In the genomic region with DNA sequence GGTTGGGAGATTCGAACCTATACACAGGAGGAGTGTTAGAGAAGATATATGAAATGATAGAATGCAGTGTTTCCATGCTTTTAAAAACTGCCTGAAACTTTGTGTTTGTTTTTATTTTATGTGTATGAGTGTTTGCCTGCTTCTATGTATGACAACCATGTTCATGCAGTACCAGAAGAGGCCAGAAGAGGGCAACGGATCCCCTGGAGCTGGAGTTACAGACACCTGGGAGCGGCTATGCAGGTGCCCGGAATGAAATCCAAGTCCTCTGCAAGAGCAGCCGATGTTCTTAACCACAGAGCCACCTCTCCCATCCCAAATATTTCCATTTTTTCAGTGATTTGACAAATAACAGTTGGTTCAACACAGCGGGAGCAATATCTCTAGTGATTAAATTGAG, we compare ENCODE assay signal across 9 mouse cellular contexts.
DNase-seq lines count a peak whose midpoint lies in the region; ATAC-seq and TF ChIP-seq lines count a peak whose summit lies in the region.
"Had no signal": no experiment of that assay in that cellular context is flagged by ENCODE, and none has a peak within 500 bp of the region (broad histone marks: within the 10 kb centered on the region; RNA-seq: fewer than 3 reads in every experiment).

No protein-coding gene starts in this region.

- WGBS in heart, adult 2 months, result 49% methylated on average over 6 of the region's 6 CpGs
- 46% methylated on average over 6 of the region's 6 CpGs for WGBS in heart, embryonic 11.5 days (ENCODE audit: insufficient replicate concordance)

- no peaks in the 10 kb centered on the region for H3K9me3 ChIP-seq in heart, embryonic 11.5 days (replicated peaks; ENCODE audit: control insufficient read depth, low read length)

- no peak overlapping the region for H3K9ac ChIP-seq in heart, adult 2 months (ENCODE audit: low read depth, low read length)
- no peak overlapping the region for H3K9ac ChIP-seq in heart, embryonic 11.5 days (ENCODE audit: low read depth, low read length)

- H3K27me3 ChIP-seq in heart, adult 2 months (ENCODE audit: control insufficient read depth, insufficient read depth, low read length), result no peaks in the 10 kb centered on the region
- peaks cover 2% of the 10 kb centered on the region; the same call in 1 of the 2 replicates for H3K27me3 ChIP-seq in heart, embryonic 11.5 days (ENCODE audit: control insufficient read depth, insufficient read depth, low read length)

- peak; percentile 54 for TF ChIP-seq CTCF in heart, adult 2 months (IDR thresholded peaks at IDR 0.05)

- no peak for TF ChIP-seq EP300 in heart, adult 2 months (IDR thresholded peaks at IDR 0.05; ENCODE audit: insufficient read depth, low read depth, low read length)

- intact Hi-C loops in heart, adult 2 months (cut with DNase I), result no loop called here

- no peak overlapping the region for H3K4me3 ChIP-seq in heart, adult 2 months
- no peak overlapping the region for H3K4me3 ChIP-seq in heart, embryonic 11.5 days (ENCODE audit: low read depth, low read length)

- no peaks in the 10 kb centered on the region for H3K4me1 ChIP-seq in heart, adult 2 months (ENCODE audit: control insufficient read depth, insufficient read depth, low read length)
- no peaks in the 10 kb centered on the region for H3K4me1 ChIP-seq in heart, embryonic 11.5 days (ENCODE audit: control insufficient read depth, insufficient read depth, low read length)

- no peak for TF ChIP-seq POLR2A in heart, adult 2 months (IDR thresholded peaks at IDR 0.05; ENCODE audit: insufficient read depth, low read depth, low read length)

- H3K27ac ChIP-seq in heart, adult 2 months, result no peak overlapping the region
- no peak overlapping the region for H3K27ac ChIP-seq in heart, embryonic 11.5 days (ENCODE audit: low read depth, low read length)

- no peaks in the 10 kb centered on the region for H3K79me2 ChIP-seq in heart, adult 2 months (replicated peaks; ENCODE audit: control insufficient read depth, insufficient read depth, low read length)

- H3K36me3 ChIP-seq in heart, adult 2 months (ENCODE audit: control insufficient read depth, insufficient read depth, low read length), result no peaks in the 10 kb centered on the region
- no peaks in the 10 kb centered on the region for H3K36me3 ChIP-seq in heart, embryonic 11.5 days (ENCODE audit: control insufficient read depth, insufficient read depth, low read length)

- ATAC-seq in heart, embryonic 11.5 days (replicated peaks; ENCODE audit: insufficient number of reproducible peaks, low FRiP score, low TSS enrichment), result no peak
- ATAC-seq: forebrain, embryonic 16.5 days had no signal

- DNase-seq in heart, adult 2 months, result no peak
- peak; percentile 50 for DNase-seq in retina, embryonic 14.5 days (ENCODE audit: low spot score)
- no peak for DNase-seq in retina, postnatal 1 day
- DNase-seq in embryo, embryonic 11 days, result peak; percentile 40
- peak; percentile 26 for DNase-seq in thymus, postnatal 0 days (ENCODE audit: low spot score)
- DNase-seq in gastrocnemius, postnatal 25 days, result no peak
- DNase-seq in ovary, adult 18-20 months (ENCODE audit: low spot score), result no peak

- H3K4me2 ChIP-seq in heart, embryonic 11.5 days, result no peak overlapping the region

Comparison
In these comparisons a context has a peak if more than half of its experiments do, and no peak if none do; other contexts are left out.
1. DNase-seq: peak in retina, embryonic 14.5 days (single experiment), embryo, embryonic 11 days (single experiment) and thymus, postnatal 0 days (single experiment); none in heart, adult 2 months (0 of 2), retina, postnatal 1 day (single experiment), gastrocnemius, postnatal 25 days (single experiment) and ovary, adult 18-20 months (single experiment).